Mouse (Mus musculus) erythroblast, embryonic 14.5 days (primary cell): ENCODE results near the gene 4933424G06Rik. TPM values are rescaled to one million over a fixed set of nuclear protein-coding genes. Genes with fewer than 3 reads are reported as not detected.

Experiments used
- H3K27me3 ChIP-seq: 2 replicates; pipeline ENCODE4 v1.6.1; 2012; ENCODE audit warnings: inconsistent platforms; ENCODE audit not compliant: control insufficient read depth
- H3K36me3 ChIP-seq: 2 replicates; pipeline ENCODE4 v1.6.1; 2012; ENCODE audit warnings: mild to moderate bottlenecking, inconsistent platforms; ENCODE audit not compliant: control insufficient read depth
- H3K4me1 ChIP-seq: 2 replicates; pipeline ENCODE4 v1.6.1; 2012; ENCODE audit warnings: inconsistent platforms; ENCODE audit not compliant: control insufficient read depth
- H3K4me3 ChIP-seq: replicated peaks from 2 replicates; pipeline ENCODE3; 2012; ENCODE audit warnings: moderate library complexity, mild to moderate bottlenecking, inconsistent platforms
- H3K9me3 ChIP-seq: 2 replicates; pipeline ENCODE4 v1.6.1; 2012; ENCODE audit warnings: low read length, inconsistent platforms, mixed read lengths; ENCODE audit not compliant: control insufficient read depth
- GATA1 ChIP-seq: IDR thresholded peaks from 2 replicates; pipeline ENCODE4 v1.6.1; 2012; ENCODE audit warnings: low read length, inconsistent platforms, mixed read lengths
- TAL1 ChIP-seq: IDR thresholded peaks from 3 replicates; pipeline ENCODE4 v1.6.1; 2012; ENCODE audit warnings: low read length, inconsistent platforms, mixed read lengths
- polyA plus RNA-seq: library from polyadenylated mRNA; stranded (reverse); fragments of >175 nt; gene quantifications from 2 replicates; pipeline ENCODE4 v1.2.3, GENCODE M21; 2012

4933424G06Rik gene
- polyA plus RNA-seq, 1 experiment, result not detected

DNA sequence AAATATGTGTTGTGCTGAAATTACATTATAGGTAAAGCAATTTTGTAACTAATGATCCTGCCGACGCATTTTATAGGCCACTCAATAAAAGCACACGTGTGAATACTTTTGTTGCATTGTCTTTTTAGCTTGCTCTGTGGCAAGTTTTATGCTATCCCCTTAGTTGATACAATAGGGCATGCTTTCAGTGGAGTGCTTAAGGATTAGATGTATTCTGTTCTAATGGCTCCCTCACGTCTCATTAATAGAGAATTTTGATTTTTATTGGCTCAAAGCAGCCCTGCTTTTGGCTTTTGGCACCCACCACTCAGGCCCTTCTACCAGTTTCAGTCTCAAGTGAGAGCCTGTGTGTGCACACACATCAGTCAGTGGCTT, 14.1 kb downstream of the 4933424G06Rik start:
- TF ChIP-seq TAL1 (no peak), GATA1 (no peak)
- Histone ChIP-seq H3K4me3 (no peak overlapping the region), H3K9me3 (no peaks in the 10 kb centered on the region), H3K36me3 (no peaks in the 10 kb centered on the region), H3K27me3 (no peaks in the 10 kb centered on the region; the same call in 1 of the 2 replicates), H3K4me1 (no peaks in the 10 kb centered on the region)

DNA sequence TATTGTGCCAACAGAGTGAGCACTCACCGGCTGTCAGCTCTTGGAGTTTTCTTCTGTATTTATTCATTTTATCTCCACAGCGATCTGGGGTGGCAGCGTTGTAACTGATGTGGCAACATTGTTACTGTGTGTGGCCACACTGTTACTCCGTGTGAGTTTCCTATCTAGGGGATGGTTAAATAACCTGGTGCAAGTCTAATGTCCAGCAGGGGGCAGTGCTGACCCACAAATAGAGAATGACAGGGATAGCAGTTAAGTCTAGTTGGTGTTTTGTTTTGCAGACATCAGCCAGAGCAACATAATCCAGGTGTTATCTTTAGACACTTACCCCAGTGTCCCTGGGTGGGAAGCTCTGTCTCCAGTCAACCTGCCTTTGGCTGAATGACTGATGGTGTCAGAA, 27.4 kb downstream of the 4933424G06Rik start:
- no peaks in the 10 kb centered on the region for H3K4me1 ChIP-seq
- no peak for TF ChIP-seq GATA1
- no peak for TF ChIP-seq TAL1

DNA sequence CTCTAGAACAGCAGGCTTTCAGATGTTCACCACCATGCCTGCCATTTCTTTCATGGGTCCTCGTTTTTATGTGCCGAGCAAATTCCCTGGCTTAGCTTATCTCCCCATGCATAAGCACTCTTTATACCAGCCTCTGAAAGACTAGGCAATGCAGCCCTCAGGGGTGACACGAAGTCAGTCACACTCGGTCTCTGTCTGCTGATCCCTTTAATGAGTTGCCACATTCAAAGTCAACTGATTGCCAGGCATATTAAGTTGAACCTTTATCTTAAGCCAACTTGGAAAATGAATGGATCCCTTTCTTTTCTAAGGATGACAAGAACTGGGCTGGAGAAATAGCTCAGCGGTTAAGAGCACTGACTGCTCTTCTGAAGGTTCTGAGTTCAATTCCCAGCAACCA, 29.3 kb downstream of the 4933424G06Rik start:
- peaks cover 9% of the 10 kb centered on the region for H3K27me3 ChIP-seq
- H3K36me3 ChIP-seq, result no peaks in the 10 kb centered on the region
- no peak overlapping the region for H3K4me3 ChIP-seq
- TF ChIP-seq TAL1 (no peak), GATA1 (no peak)
- no peaks in the 10 kb centered on the region for H3K9me3 ChIP-seq
- no peaks in the 10 kb centered on the region for H3K4me1 ChIP-seq

More for the DNA sequence above, 27.4 kb downstream of the 4933424G06Rik start:
- no peak overlapping the region for H3K4me3 ChIP-seq
- no peaks in the 10 kb centered on the region for H3K36me3 ChIP-seq
- 0 out of 2 replicates have a peak, but pooled peaks cover 2% of the 10 kb centered on the region for H3K27me3 ChIP-seq
- H3K9me3 ChIP-seq, result no peaks in the 10 kb centered on the region

DNA sequence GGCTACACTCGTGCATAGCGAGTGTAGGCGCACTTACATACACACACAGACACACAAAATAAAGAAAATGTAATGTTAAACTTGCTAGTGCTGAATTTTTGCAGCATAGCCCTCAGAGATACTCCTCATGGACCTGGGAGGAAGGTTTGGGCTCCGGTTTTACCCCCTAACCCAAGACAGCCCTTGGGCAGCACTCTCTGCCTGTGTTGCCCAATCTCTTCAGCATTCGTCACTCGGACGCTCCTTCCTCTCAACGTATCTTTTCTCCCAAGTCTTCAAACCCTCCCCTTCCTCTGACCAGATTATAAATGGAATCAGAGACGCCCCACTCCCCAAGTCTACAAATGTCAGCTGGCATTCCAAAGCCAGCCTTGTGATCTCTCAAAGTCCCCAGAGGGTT, 33.1 kb downstream of the 4933424G06Rik start:
- H3K9me3 ChIP-seq, result no peaks in the 10 kb centered on the region
- H3K4me1 ChIP-seq, result peaks cover 2% of the 10 kb centered on the region; the same call in 1 of the 2 replicates
- H3K27me3 ChIP-seq, result peaks cover 11% of the 10 kb centered on the region
- H3K4me3 ChIP-seq, result no peak overlapping the region
- no peaks in the 10 kb centered on the region for H3K36me3 ChIP-seq
- no peak for TF ChIP-seq TAL1
- TF ChIP-seq GATA1, result no peak

DNA sequence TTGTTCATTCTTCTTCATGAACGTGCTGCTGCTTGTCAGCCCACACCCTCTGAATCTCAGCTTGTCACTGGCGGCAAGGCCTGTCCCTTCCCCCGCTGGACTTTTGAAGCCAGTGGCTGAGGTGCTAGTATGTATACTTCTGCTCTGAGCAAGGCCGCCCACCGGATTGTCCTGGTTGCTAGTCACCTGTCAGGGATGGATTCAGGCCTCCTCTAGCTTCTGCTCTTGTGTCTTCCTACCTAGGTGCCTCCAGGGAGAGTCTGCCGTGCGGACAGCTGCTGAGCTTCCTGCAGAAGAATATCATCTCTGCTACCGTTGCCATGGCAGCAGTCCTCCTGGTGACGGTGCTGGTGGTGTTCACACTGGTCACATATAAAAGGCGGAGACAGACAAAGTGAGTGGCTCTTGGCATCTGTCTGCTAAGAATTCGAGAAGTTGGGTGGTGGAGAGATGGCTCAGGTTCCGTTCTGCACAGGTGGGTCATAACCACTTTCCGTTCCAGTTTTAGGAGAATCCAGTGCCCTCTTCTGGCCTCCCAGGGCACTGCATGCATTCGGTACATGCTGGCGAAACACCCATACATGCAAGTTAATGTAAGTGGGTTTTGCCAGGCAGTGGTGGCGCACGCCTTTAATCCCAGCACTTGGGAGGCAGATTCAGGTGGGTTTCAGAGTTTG, 34.5 kb downstream of the 4933424G06Rik start:
- H3K4me1 ChIP-seq, result peaks cover 2% of the 10 kb centered on the region; the same call in 1 of the 2 replicates
- H3K9me3 ChIP-seq, result no peaks in the 10 kb centered on the region
- no peaks in the 10 kb centered on the region for H3K36me3 ChIP-seq
- H3K27me3 ChIP-seq, result peaks cover 11% of the 10 kb centered on the region
- H3K4me3 ChIP-seq, result no peak overlapping the region
- no peak for TF ChIP-seq GATA1
- no peak for TF ChIP-seq TAL1

DNA sequence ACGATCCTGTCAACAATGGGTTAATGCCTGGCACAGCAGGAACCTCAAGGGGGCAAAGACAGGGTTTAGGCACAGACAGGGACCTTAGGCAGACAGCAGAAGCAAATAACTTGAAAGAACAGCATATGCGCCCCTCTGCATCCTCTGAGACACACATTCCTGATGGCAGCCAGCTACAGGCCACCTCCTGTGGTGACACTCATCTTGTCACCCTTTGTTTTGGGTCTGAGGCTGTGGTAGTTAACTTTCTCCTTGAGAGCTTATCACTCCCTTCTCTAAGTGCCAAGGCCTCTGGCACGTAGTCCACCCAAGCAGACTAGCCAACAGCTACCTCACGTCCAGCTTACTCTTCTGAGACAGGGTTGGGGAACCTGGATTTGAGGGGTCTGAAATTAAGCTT, 35.7 kb downstream of the 4933424G06Rik start:
- Histone ChIP-seq H3K4me3 (no peak overlapping the region), H3K27me3 (peaks cover 10% of the 10 kb centered on the region), H3K4me1 (peaks cover 2% of the 10 kb centered on the region; the same call in 1 of the 2 replicates), H3K9me3 (no peaks in the 10 kb centered on the region), H3K36me3 (no peaks in the 10 kb centered on the region)
- TF ChIP-seq TAL1, result no peak
- TF ChIP-seq GATA1, result no peak

DNA sequence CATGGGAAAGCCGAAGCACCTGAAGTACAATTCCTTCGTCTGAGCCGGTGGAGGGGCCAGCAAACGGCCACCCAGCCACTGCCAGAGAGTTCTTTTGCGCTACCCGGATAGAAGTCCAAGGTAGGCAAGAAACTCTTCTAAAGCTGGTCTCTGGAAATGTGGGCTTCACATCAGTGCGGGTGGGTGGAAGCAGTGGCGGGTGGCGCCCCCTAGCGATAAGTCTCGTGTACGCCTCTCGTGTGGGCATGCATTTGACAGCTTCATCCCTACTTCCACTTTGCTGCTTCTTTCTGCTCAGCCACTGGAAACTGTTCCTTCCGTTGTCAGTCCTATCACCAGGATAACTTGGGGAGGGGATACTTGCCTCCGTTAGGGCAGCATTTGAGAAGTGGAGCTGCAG, 36.5 kb downstream of the 4933424G06Rik start:
- H3K27me3 ChIP-seq, result peaks cover 8% of the 10 kb centered on the region
- TF ChIP-seq GATA1 (no peak), TAL1 (no peak)
- H3K36me3 ChIP-seq, result no peaks in the 10 kb centered on the region
- H3K9me3 ChIP-seq, result no peaks in the 10 kb centered on the region
- H3K4me3 ChIP-seq, result no peak overlapping the region
- peaks cover 2% of the 10 kb centered on the region; the same call in 1 of the 2 replicates for H3K4me1 ChIP-seq

DNA sequence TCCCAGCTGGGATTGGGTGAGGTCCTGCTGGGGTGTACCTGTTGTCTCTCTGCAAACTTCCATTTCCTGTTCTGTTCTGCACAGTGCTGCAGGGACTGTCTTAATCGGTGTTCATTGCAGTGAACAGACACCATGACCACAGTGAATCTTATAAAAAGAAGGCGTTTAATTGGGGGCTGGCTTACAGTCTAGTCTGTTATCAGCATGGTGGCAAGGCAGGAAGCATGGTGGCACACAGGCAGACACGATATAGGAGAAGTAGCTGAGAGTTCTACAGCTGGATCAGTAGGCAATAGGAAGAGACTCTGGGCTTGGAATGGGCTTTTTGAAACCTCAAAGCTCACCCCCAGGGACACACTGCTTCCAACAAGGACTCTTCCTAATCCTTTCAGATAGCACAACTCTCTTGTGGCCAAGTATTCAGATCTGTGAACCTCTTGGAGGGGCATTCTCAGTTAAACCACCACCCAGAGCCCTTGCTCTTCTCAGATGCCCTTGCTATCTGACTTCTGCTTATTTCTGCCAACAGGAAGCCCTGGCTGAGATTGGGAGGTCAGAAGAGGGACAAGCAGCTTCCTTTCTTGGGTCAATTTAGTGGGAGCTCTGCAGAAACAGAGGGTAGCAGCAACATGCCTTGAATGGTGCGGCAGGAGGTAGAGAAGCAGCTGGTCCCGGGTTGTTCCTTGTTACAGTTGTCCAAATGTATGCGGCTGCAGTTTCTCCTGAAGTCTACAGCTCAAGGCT, 44.2 kb downstream of the 4933424G06Rik start:
- no peaks in the 10 kb centered on the region for H3K27me3 ChIP-seq
- H3K4me1 ChIP-seq, result no peaks in the 10 kb centered on the region
- H3K4me3 ChIP-seq, result no peak overlapping the region
- TF ChIP-seq GATA1, result no peak
- TF ChIP-seq TAL1, result no peak
- H3K9me3 ChIP-seq, result no peaks in the 10 kb centered on the region
- no peaks in the 10 kb centered on the region for H3K36me3 ChIP-seq

DNA sequence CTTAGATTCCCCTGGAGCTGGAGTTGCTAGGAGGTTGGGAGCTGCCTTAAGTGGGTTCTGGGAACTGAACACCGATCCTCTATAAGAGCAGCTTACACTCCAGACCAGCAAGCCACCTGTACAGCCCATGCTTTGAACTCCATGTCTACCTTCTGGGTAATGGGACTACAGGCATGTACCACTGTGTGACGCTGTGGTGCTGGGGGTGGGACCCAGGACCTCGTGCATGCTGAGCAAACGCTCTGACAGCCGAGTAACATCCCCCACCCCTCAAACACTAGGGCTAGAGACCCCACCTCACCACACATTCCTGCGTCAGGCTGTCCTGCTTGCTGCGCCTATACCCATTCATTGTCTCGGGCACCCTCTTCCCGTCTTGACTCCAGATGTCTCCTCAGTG, 48.6 kb downstream of the 4933424G06Rik start:
- Histone ChIP-seq H3K9me3 (no peaks in the 10 kb centered on the region), H3K36me3 (no peaks in the 10 kb centered on the region), H3K4me1 (no peaks in the 10 kb centered on the region), H3K27me3 (no peaks in the 10 kb centered on the region), H3K4me3 (no peak overlapping the region)
- TF ChIP-seq GATA1, result no peak
- TF ChIP-seq TAL1, result no peak
